Mouse (Mus musculus): ENCODE data around the gene Otof.

Otof gene

GRCm38 (mm10) chr5:30461821-30462220 lies at the start of gene Otof:
Gene Otof, minus strand, starts transcription at chr5:30461932.
- no peak for DNase-seq

- DNase-seq = no peak
These were observed 35.6 kb upstream of the Otof start for GRCm38 (mm10) chr5:30497299-30497698.

- DNase-seq = no peak
These were observed 35.1 kb upstream of the Otof start for GRCm38 (mm10) chr5:30496821-30497220.

GRCm38 (mm10) chr5:30495288-30495687 lies 33.6 kb upstream of the Otof start:
- no peak for DNase-seq

- DNase-seq = no peak
These were observed 32.9 kb upstream of the Otof start for GRCm38 (mm10) chr5:30494606-30495005.

GRCm38 (mm10) chr5:30493723-30494122 lies 32.0 kb upstream of the Otof start:
- no peak for DNase-seq

- no peak for DNase-seq
These were observed 29.1 kb upstream of the Otof start for GRCm38 (mm10) chr5:30490845-30491244.

GRCm38 (mm10) chr5:30490215-30490614 lies 28.5 kb upstream of the Otof start:
- DNase-seq = no peak

- peak; percentile 54 for DNase-seq
These were observed 23.4 kb upstream of the Otof start for GRCm38 (mm10) chr5:30485136-30485535.

- DNase-seq = peak; percentile 33
These were observed 22.9 kb upstream of the Otof start for GRCm38 (mm10) chr5:30484591-30484990.

GRCm38 (mm10) chr5:30483533-30483932 lies 21.8 kb upstream of the Otof start:
- DNase-seq = peak; percentile 15

- peak; percentile 69 for DNase-seq
These were observed 20.6 kb upstream of the Otof start for GRCm38 (mm10) chr5:30482319-30482718.

GRCm38 (mm10) chr5:30476534-30476933 lies 14.8 kb upstream of the Otof start:
- peak; percentile 21 for DNase-seq

GRCm38 (mm10) chr5:30472148-30472547 lies 10.4 kb upstream of the Otof start:
- DNase-seq = no peak

GRCm38 (mm10) chr5:30470454-30470853 lies 8.7 kb upstream of the Otof start:
- no peak for DNase-seq

- DNase-seq = no peak
These were observed 4.6 kb upstream of the Otof start for GRCm38 (mm10) chr5:30466315-30466714.

- no peak for DNase-seq
These were observed 4.1 kb upstream of the Otof start, which contains the start of gene 1700001C02Rik for GRCm38 (mm10) chr5:30465861-30466260. Gene 1700001C02Rik, plus strand, starts transcription at chr5:30466047.

GRCm38 (mm10) chr5:30460155-30460554 lies 1.6 kb downstream of the Otof start:
- DNase-seq = no peak

GRCm38 (mm10) chr5:30456056-30456455 lies 5.7 kb downstream of the Otof start:
- peak; percentile 21 for DNase-seq

- DNase-seq = no peak
These were observed 17.3 kb downstream of the Otof start for GRCm38 (mm10) chr5:30444327-30444895.

GRCm38 (mm10) chr5:30442196-30442595 lies 19.5 kb downstream of the Otof start:
- no peak for DNase-seq

- no peak for DNase-seq
These were observed 21.3 kb downstream of the Otof start for GRCm38 (mm10) chr5:30440308-30440906.

GRCm38 (mm10) chr5:30438931-30439330 lies 22.8 kb downstream of the Otof start:
- DNase-seq = no peak

- DNase-seq = no peak
These were observed 34.3 kb downstream of the Otof start for GRCm38 (mm10) chr5:30427406-30427805.
